Mouse (Mus musculus) heart, postnatal 25 days (tissue): ENCODE measurements around the gene Map3k6. TPM values are rescaled to one million over a fixed set of nuclear protein-coding genes. Genes with fewer than 3 reads are reported as not detected.

Experiments
- DNase-seq: peaks from one replicate; pipeline ENCODE4 v3.0.0; 2022; ENCODE audit warnings: low spot score
- intact Hi-C: fragments of 180-260 bp; cut with DNase I; formaldehyde crosslinking; loops from one replicate; pipeline ENCODE4 v1.15.1; 2025
- total RNA-seq, 2 experiments: library from RNA; stranded (reverse); gene quantifications; 2 replicates each; pipeline ENCODE4 v1.2.3; 2021

The Map3k6 gene
- total RNA-seq, 2 experiments from 2014 or later, result 10.8 to 20.1 TPM

DNA sequence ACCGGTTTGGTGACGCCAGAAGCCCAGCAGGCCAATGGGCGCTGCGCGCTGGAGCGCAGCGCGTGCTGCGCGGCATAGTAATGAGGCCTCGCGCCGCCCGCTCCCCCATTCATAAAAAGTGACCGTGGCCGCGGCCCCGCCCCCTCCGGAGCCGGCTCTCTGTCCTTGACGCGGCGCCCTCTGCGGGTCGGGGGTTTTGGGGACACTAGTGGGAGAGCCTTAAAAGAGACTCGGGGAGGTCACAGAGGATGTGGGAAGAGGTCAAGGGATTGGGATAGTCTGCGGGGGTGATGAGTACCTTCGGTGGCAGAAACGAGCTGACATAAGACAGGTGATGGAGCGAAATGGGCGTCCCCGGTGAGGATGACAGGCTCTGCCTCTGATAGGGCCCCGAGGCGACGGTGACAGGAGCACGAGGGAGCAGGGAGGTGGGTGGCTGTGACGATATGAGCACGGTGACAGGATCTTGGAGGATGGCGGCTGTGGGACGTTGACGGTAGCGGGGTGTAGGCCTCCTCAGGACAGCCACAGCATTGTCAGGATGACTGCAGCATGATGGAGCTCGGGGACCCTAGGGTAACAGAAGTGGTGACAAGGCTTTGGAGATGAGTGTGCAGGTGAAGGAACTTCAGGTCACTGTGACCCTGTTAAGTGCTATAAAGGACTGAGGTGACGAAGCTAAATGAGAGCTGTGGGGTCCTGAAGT is 27.9 kb upstream of the Map3k6 start:
- peak; percentile 69 for DNase-seq
- intact Hi-C loops, result loop anchor here (10.0 kb wide), 1 partner anchor 268 kb away; no protein-coding TSS in a partner anchor

DNA sequence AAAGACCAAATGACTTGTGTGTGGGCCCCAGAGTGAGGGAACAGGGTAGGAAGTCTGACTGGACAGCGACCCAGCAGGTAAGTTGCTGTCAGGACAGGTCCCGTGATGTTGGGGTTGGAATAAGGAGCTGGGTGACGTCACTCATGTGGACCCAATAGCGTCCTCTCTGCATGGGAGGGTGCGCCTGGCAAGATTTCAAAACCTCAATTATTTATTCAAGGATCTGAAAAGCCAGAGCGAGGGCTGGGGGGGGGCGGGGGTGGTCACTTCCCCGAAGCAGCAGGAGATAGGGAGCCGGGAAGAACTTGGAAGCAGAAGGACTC is 27.4 kb upstream of the Map3k6 start:
- DNase-seq, result no peak
- intact Hi-C loops, result loop anchor here (10.0 kb wide), 1 partner anchor 268 kb away; no protein-coding TSS in a partner anchor

DNA sequence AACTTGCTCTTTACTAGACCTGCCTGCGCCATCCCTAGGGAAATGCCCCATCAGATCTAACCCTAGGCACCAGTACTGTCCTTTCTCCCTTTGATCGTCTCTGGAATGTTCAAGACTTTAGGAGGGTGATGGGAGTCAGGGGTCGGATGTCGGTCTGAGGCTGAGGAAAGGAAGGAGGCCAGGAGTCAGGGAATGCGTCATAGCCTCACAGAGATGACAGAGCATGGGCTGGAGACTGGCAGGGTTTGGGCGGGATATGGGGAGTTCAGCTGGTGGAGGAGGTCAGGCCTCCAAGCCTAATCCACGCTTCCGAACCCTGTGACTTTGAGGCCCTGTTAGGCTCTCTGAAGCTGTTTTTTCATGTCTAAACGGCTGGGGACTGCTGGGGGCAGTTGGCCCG is 27.0 kb upstream of the Map3k6 start:
- no peak for DNase-seq
- intact Hi-C loops, result loop anchor here (2.0 to 10.0 kb wide), 2 partner anchors 203 to 269 kb away; partner anchors contain the start of gene Ahdc1

DNA sequence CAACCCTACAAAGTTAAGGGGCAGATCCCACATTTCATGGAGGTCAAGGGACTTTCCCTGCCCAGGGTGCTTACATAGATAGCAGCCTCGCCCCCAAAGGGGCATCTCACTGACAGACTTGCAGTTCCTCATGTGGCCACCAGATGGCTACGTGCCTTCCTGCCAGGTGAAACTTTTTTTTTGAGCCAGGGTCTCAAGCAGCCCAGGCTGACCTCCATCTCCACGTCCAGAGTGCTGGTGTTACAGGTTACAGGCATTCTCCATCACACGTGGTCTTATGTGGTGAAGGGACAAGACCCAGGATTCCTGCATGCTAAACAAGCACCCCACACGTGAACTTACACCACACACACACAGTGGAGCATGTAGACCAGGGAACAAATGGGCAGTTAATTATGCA is 23.0 kb upstream of the Map3k6 start:
- intact Hi-C loops, result loop anchor here (2.0 to 10.0 kb wide), 3 partner anchors 35 to 273 kb away; no protein-coding TSS in a partner anchor

DNA sequence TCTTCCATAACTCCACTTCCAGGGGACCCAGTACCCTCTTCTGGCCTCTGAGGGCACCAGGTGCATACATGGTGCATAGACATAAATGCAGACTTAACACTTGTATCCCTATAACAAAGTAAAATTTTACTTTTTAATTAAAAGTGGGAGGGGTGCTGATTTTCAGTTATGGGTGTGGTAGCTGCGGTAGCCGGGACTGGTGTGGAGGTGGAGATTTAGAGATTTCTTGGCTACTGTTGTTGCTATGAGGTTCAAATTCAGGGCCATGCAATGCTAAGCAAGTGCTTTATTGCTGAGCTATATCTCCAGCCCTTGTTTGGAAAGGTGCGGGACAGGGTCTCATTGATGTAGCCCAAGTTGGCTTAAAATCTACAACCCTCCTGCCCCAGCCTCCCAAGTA is 21.9 kb upstream of the Map3k6 start:
- no peak for DNase-seq
- intact Hi-C loops, result loop anchor here (10.0 kb wide), 1 partner anchor 274 kb away; no protein-coding TSS in a partner anchor

More for the DNA sequence above, 23.0 kb upstream of the Map3k6 start:
- no peak for DNase-seq

DNA sequence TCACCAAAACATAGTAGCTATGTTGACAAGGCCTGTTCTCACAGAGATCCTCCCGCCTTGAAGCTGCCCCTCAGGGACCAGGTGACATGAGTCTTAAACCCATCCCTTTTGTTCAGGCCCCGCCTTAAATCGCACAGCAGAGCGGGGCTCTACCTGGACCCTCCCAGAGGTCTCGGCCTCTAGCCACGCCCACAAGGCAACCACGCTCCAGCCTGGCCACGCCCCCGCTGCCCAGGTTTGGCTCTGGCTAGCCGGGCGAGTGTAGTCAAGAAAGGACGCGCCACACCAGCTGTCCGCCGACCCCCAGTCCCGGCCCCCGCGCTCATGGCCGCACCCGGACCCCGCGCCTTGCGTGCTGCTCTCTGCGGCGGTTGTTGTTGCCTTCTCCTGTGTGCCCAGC is 20.0 kb upstream of the Map3k6 start:
- DNase-seq, result no peak
- intact Hi-C loops, result no loop called here

DNA sequence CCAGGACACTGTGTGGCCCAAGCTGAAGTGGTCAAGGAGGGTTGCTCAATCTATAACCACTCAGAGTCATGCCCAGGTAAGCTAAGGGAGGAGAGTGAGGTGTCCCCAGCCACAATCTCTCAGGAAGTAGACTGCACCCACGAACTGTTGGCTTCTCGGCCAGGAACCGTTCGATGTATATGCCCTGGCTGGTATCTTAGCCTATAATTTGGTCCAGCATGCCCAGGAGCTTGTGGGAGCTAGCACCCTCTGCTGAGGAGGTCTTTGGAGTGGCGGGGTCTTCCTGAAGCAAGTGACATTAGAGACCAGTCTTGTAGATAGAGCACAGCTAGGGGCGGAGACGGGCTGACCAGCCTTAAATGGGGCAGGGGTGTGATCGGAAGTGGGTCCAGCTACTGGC is 18.9 kb upstream of the Map3k6 start:
- intact Hi-C loops, result no loop called here
- no peak for DNase-seq

DNA sequence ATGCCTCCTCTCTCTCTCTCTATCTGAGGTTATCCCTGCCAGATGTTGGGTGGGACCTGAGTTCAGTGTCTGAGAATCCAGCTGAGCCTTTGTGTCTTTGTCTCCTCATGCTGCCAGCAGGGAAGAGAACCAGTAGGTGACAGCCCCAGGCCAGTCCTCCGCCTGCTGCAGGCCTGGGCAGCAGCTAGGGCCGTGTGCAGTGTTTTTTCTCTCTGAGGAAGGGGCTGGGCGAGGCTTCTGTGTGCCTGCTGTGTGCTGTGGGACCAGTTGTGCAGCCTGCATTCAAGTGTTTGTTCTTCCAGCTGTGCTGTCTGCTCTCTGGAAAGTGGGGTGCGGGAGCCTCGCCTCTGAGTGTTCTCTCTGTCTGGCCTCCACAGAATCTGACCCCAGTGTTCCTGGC is 16.7 kb upstream of the Map3k6 start:
- no peak for DNase-seq

DNA sequence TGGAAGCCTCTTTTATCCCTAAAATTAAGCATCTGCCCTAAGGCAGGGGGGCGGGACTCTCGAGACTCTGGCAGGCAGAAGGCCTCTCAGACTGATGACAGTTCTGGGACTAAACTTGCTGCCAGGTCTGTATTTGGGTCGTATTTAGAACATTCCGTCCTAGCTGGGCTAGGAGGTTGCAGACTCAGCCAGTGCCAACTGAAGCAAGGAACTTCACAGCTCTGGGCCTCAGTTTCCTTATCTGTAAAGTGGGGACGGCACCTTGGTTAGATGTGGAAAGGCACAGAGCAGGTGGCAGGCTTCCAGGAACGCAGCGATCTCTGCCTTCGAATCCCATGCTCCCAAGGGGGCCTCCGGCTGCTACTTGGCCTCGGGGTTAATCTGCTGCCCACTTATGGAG is 14.5 kb upstream of the Map3k6 start:
- peak; percentile 57 for DNase-seq
- intact Hi-C loops, result no loop called here

More for the DNA sequence above, 16.7 kb upstream of the Map3k6 start:
- intact Hi-C loops, result no loop called here

DNA sequence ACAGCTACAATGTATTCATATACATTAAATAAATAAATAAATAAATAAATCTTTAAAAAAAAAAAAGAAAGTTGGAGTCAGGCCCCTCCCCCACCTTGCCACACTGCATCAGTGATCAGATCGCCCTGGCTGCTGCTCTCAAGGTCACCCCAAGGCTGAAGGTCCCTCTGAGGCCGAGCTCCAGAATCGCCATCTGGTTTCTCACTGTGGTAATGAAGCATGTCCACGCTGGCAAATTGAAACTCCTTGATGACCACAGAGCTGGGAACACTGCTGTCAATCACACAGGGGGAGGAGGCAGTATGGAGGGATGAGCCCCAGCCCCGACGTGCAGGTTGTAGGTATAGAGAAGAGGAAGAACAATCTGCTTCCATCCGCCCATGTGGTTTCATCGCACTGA is 13.0 kb upstream of the Map3k6 start:
- no peak for DNase-seq
- intact Hi-C loops, result no loop called here

DNA sequence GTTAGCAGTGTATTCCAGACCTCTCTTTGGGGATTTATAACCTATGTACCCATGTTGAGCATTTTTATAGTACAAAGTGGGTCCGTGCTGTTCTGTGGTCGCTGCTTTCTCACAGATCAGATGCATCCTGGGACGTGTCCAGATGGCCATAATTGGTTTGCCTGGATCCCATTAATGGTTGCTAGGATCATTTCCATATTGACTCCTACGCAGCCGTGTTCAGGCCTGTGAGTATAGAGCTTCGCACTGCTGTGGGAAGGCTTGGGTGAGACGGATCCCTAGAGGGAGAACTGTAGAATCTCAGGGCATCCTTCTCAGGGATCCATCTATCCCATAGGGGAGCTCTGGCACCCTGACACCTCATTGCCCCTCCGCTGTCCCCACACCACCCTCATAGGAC is 11.0 kb upstream of the Map3k6 start:
- intact Hi-C loops, result no loop called here
- DNase-seq, result no peak

DNA sequence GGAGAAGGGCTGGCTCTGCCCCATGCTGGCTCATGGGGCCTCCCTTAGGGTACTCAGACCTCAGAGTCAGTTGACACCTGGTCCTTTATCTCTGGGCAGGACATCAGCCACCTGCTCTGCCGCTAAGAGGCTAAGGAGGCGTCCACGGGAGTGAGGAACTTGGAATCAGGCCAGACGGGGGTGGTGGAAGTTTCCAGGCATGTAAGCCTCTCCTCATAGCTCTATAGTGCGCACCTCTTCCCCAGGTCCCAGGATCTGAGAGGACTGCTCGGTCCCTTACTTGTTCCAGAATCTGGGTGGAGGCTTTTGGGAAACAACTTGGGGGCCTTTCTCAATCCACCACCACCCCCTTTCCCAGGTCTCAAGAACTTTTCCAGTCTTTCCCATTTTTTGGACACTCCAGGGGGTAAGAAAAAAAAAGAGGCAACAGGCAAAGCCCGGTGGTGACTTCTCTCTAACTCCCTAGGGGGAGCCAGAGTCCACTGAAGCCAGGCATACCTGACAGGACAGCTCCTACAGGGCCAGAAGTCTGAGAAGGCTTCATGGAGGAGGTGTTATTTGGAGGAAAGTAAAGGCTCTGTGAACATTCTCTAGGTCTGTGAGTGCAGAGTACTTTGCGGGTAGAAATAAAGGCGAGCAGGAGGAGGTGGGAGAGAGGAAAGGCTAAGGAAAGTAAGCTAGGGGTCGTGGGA is 7.2 kb upstream of the Map3k6 start:
- intact Hi-C loops, result loop anchor here (1.0 kb wide), 1 partner anchor 64 kb away; no protein-coding TSS in a partner anchor
- DNase-seq, result no peak

DNA sequence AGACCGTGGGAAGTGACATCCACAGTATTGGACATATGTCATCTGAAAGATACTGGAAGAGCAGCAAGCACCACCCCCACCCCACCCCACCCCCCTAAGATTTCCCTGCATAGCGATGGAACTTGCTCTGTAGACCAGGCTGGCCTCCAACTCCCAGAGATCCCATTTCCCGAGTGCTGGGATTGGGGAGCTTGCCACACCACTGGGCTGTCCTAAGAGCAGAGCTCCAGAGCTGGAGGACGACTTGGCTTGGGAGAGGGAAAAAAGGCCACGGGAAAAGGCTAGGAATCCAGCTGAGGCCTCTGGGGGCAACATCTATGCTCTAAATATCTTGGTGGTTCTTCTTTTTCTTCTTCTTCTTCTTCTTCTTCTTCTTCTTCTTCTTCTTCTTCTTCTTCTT is 5.8 kb upstream of the Map3k6 start:
- intact Hi-C loops, result loop anchor here (2.0 kb wide), 1 partner anchor 16 kb away; no protein-coding TSS in a partner anchor
- DNase-seq, result no peak

DNA sequence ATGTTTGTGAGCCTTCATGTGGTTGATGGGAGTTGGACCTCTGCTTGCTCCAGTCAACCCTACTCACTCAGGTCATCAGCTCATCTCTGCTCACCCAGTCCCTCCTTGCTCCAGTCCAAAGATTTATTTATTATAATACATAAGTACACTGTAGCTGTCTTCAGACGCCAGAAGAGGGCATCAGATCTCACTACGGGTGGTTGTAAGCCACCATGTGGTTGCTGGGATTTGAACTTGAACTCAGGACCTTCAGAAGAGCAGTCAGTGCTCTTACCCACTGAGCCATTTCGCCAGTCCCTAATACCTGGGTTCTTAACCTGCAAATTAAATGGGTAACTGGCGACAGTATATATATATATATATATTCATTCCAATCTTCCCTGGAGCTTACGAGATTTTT is 5.2 kb upstream of the Map3k6 start:
- intact Hi-C loops, result loop anchor here (2.0 kb wide), 1 partner anchor 15 kb away; no protein-coding TSS in a partner anchor
- DNase-seq, result no peak

DNA sequence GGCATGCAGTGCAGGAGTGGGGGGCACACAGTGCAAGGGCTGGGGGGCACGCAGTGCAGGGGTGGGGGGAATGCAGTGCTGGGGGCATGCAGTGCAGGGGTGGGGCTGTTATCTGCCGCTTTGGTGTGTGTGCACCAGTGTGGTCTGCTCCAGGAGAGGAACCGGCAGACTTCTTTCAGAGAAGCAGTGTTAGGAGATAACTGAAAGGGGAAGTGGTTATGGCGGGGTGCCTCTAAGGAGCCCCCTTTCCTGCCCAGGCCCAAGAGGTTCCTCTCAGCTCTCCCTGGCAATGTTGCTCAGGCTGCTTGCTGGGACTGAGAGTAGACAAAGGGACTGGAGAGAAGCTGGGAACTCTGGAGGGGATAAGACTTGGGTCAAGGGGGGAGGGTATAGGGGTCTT is 2.7 kb upstream of the Map3k6 start:
- intact Hi-C loops, result no loop called here
- no peak for DNase-seq

DNA sequence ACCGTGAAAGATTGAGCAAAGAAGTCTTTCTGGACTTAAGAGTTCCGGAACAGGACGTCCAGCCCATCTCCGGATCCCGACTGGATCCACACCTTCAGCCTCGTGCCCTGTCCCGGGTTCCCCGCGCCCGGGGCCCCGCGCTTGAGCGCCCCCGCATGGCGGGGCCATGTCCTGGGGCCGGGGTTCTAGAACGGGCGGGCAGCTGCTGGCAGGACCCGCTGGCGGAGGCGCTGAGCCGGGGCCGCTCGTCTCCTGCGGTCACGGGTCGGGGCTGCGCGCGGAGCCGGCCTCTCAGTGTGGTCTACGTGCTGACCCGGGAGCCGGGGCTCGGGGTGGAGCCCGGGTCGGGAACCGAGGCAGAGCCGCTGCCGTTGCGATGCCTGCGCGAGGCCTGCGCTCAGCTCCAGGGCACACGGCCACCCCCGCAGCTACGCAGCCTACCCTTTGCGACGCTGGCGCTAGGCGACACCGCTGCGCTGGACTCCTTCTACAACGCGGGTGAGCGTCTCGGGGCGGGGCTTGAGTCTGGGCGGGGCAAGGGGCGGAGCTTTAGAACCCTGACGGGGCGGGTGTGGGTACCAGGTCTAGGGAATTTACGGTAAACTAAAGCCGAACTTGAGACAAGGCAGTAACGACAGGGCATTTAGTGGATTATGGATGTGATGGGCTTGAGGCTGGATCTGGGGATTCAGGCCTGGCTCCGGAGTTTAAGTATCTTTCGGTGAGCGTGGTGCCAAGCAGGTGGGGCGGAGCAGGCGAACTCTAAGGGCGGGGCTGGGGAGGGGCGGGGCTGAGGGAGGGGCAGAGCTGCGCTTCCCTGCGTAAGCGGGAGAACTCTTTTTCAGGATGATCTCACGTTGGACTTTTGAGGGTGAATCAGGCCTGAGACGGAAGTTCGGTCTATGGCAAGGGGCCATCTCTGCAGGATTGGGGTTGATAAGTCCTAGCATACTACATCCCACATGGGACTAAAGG is 603 bp downstream of the Map3k6 start:
- peak; percentile 87 for DNase-seq
- intact Hi-C loops, result no loop called here

DNA sequence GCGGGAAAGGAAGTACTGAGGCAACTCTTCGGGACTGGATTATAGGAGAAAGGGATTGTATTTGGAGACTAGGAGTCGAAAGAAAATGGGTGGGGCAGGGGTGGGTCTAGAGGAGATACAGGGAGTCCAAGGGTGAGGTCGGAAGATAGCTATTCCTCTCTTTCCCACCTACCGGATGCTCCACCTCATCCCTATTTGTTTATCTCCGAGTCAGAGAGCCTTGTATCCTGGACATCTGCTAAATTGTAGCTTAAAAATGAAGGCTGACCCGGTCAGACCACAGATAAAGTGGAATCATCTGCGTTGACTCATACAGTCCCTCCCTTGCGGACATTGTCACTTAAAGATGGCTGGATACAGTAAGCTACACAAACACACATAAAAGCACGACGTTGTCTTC is 1.3 kb downstream of the Map3k6 start:
- DNase-seq, result no peak
- intact Hi-C loops, result no loop called here

DNA sequence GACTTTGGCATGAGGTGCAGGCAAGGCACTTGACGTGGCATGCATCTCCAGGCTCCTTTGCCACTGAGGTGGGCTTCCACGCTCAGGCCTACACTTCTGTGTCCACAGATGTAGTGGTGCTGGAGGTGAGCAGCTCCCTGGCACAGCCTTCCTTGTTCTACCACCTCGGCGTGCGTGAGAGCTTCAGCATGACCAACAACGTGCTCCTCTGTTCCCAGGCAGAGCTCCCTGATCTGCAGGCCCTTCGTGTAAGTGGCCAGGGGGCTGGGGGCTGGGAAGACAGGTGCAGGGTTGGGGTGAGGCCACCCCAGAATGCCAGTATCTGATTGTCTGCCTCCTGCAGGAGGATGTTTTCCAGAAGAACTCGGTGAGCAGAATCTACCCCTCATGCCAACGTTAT is 2.1 kb downstream of the Map3k6 start:
- intact Hi-C loops, result no loop called here
- no peak for DNase-seq

DNA sequence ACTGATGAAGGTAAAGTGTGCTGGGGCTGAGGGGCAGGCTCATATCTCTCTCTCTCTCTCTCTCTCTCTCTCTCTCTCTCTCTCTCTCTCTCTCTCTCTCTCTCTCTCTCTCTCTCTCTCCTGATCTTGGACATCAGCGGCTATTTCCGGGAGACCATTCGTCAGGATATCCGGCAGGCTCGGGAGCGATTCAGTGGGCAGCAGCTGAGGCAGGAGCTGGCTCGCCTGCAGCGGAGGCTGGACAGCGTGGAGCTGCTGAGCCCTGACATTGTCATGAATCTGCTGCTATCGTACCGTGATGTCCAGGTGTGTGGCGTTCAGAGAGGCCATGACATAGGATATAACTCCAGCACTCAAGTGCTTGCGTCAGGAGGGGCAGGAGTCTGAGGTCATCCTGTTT is 2.9 kb downstream of the Map3k6 start:
- intact Hi-C loops, result no loop called here
- no peak for DNase-seq

DNA sequence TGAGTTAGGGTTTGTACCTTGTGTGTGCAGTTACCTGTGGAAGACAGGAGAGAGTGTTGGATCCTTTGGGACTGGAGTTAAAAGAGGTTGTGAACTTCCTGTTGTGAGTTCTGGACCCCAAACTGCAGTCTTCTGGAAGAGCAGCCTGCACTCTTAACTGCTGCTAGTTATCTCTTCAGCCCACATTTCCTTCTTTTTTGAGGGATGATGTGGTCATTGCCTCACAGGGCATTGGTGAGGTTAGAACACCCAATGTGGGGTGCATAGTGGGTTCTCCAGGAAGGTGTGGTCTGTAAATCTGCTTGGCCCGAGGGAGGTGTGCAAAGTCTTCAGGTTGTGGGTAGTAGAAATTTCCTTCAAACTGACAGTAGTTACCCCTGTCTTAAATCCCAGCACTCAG is 3.7 kb downstream of the Map3k6 start:
- DNase-seq, result no peak
- intact Hi-C loops, result no loop called here
